Mouse (Mus musculus) heart, adult 2 months (tissue): Measurements from ENCODE around the gene Hoxc11.

Source experiments
- CTCF ChIP-seq: fragments of 200-600 bp; IDR thresholded peaks from 2 replicates; pipeline ENCODE4 v1.8.1; 2022; ENCODE audit warnings: antibody characterized with exemption, mild to moderate bottlenecking, moderate library complexity
- EP300 ChIP-seq: fragments of 200-500 bp; IDR thresholded peaks from 2 replicates; pipeline ENCODE4 v1.6.1; 2011; ENCODE audit warnings: low read depth, low read length, control low read depth; ENCODE audit not compliant: insufficient read depth
- POLR2A ChIP-seq: fragments of 200-500 bp; IDR thresholded peaks from 2 replicates; pipeline ENCODE4 v1.6.1; 2011; ENCODE audit warnings: mild to moderate bottlenecking, low read depth, low read length, control low read depth; ENCODE audit not compliant: insufficient read depth

DNA sequence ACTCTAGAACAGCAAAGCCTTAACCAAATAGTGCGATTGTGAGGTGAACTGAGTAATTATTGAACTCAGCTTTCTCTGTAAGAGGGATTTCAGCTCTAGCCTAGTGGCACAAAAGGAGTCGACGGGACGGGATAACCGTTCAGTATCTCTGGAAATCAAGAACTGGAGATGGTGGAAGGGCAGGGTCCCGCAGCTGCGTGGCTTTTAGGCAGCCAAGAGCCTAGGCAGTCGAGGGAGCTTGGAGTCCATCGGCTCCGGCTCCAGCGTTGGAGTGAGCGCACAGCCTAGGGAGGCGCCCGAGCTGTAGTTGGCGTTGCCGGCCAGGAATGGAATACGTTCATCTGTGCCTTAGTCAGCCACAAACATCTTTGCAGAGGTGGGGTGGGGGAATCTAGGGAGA, 51.1 kb downstream of the Hoxc11 start:
- no peak for TF ChIP-seq POLR2A
- TF ChIP-seq CTCF, result no peak
- no peak for TF ChIP-seq EP300
